Mouse (Mus musculus): ENCODE results near the gene Sec24d.

Gene Sec24d

DNA sequence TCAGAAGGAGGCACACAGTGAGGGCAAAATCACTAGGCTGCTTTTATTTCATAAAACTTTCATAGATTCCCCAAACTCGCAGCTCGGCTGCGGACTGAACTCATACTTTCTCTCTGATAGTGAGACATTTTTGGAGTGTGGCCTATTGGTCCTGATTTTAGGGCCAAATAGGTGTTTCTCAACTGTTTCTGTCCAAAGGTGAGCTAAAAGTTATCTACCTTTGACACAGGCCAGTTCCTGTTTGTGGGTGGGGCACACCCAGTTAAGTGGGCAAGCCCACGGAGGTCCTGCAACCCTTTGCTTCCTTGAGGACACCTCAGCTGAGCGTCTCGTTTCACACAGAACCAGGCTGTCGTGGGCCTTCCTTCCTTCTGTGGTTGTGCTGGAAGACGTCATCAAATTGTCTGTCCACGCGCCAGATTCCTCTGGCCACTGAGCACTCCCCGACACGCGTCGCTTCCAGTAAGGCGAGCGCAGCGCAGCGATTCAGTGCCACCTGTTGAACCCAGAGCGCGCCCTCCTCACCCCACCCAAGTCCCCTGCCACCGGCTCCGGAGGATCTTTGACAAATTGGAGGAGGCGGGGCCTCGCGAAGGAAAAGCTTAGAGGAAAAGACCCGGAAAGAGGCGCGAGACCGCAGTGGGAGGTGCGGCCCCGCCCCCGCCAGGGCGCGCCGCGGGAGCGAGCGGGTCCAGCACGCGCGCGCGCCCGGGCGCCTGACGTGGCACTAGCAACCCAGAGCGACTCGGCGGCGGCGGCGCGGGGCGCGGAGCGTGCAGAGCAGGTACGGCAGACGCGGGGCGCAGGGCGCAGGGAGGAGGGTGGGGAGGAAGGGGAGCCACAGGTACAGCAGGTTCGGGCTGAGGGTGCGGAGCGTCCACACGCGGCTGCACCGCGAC is at the start of gene Sec24d:
Gene Sec24d, plus strand, starts transcription at position 703 of the 899 bp plus-strand sequence.
- DNase-seq, result peak; percentile 84

DNA sequence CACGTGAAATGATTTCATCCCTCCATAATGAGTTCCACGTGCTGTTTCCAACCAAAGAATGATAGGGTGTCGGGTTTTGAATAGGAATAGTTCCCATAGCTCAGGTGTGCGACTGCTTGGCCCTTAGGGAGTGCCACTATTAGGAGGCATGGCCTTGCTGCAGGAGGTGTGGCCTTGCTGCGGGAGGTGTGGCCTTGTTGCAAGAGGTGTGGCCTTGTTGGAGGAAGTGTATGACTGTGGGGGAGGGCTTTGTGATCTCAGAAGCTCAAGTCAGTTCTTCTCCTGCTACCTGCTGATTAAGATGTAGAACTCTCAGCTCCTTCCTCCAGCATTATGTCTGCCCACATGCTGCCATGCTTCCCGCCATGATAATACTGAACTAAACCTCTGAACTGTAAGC is 48.6 kb upstream of the Sec24d start:
- DNase-seq, result no peak

DNA sequence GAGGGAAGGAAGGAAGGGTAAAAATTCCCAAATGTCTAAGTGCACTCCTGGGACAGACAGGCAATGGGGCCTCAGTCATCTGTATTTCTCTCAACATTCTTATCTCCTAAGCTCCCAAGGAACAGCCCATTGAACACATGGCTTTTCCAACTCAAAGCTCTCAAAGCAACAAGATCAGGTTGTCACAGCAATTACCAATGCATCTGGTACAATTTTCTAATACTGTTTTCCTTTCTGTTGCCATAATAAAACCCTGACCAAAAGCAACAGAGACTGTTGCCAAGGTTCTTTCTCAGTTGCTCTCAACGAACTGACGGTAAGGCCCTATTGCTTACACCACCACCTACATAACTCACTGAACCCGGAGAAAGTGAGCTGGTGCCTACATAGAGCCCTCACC is 40.0 kb upstream of the Sec24d start:
- DNase-seq, result no peak

DNA sequence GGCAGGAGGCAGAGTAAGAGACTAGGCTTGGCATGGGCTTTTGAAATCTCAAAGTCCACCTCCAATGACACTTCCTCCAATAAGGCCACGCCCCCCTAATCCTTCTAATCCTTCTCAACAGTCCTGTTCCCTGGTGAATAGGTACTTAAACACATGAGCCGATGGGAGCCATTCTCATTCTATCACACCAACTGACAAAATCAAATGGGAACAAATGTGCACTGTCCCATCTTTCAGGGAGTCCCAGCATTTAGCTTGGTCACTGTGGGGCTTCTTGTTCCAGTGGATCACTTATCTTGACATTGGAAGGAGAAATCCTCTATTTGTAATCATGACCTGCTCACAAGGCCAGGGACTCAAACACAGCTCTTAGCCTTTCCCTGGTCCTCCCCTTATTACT is 35.6 kb upstream of the Sec24d start:
- no peak for DNase-seq

DNA sequence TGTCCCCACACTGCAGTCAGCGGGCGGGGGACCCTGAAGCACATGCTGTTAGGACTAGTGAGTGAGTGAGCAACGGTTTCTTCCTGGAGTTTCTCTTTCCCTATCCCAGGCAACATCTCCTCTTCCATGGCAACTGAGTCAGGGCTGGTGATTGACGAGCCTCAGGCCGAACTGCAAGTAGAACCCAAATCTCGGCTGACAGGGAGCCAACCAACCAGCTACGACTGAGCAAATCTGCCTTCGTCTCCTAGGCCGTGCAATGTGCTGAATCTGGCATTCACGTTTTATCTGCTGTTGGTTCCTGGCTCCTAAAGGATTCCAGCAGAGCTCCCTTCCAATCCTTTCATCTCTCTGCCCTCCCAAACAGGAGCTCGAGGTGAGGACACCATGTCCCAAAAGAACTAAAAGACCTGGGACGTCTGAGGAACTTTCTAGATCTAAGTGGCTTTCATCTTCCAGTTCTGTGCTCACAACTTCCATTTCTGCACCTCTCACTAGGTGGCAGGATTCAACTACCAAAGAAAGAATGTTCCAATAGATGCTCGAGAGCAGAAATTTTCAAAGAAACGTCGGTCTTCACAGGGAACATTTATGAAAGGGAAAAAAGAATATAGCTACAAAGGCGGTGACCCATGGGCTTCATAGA is 32.9 kb upstream of the Sec24d start:
- DNase-seq, result peak; percentile 28

DNA sequence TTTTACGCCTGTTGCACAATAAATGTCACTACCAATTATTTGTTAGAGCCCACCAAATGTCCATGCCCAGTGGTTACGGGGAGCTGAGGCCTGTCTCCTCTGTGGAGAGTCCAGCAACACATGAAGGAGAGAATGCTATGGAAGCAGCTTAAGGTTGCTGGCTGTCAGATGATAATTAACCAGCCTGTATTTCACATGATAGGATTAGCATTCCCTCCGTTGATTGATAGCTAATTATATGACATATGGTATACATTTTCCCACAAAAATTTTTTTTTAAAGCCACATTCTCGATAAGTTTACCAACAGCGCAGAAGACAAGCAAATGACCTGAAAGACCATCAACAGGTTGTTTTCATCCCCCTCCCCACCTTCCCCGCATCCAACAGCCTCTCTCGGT is 31.8 kb upstream of the Sec24d start:
- no peak for DNase-seq

DNA sequence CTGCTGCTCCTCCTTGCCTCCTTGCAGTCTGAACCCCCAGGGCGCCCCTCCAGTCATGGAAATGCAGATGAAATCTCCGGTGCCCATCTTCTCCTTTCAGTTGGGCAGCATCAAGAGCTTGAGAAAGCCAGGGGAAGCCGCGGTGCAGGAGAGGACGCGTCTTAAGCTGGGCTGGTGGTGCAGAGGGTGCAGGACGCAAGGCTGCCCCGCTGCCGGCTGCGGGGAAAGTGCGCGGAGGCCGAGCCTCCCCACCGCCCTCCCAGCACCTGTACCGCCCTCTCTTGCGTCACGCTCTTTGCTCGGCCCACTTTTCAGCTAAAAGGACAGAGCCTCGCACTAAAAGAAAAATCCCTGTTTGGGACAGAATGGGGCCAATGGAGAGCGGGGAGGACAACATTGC is 31.3 kb upstream of the Sec24d start, which contains the start of gene Synpo2:
Gene Synpo2, minus strand, starts transcription at position 229 of the 400 bp plus-strand sequence.
- DNase-seq, result peak; percentile 9

DNA sequence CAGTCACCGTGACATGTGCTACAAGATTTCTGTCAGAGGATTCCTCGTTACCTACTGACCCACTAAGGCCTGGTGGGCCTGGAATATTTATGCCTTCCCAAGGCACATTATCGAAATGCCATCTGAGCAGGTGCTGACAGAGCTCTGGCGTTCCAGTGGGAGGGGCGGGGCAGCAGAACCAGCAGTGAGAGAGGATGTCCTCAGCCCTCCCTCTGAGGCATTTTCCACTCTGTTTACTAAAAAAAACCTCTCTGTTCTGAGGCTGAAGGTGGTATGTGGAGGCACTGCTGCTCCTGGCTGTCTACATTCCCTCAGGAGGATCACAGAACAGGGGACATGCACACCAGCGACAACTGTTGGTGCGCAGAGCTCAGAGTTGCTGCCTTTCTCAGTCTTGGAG is 30.2 kb upstream of the Sec24d start:
- DNase-seq, result no peak

DNA sequence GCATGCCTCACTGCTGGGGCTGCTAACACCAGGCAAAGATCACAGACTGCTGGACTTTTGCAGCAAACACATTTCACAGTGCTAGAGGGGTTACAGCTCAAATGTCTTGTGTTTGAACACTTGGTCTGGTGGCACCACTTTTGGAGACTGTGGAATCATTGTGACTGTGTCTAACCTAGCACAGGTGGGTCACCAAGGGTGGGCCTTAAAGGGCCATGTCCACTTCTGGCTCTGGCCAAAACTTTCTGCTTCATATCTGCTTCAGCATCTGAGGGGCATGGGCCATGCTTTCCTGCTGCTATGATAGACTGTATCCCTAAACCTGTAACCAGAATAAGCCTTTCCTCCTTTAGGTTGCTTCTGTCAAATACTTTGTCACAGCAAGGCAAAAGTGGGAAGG is 29.8 kb upstream of the Sec24d start:
- no peak for DNase-seq

DNA sequence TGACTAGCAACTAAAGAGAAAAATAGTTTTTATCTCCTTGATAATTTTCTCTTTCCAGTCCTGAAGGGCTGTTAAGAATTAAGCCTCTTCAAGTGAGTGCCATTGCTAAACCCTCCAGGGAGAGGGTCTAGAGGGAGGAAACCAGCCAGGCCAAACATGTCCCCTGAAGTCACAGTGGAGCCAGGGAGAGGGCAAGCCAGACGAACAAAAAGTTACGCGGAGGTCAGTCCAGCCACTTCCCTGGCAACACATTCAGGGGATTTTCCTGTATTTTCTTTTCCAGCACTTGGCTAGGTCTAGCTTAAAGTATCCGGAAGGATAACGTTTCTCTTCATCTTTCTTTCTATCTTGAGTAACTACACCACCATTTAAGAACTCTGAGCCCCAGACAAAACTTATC is 22.9 kb upstream of the Sec24d start:
- DNase-seq, result no peak

DNA sequence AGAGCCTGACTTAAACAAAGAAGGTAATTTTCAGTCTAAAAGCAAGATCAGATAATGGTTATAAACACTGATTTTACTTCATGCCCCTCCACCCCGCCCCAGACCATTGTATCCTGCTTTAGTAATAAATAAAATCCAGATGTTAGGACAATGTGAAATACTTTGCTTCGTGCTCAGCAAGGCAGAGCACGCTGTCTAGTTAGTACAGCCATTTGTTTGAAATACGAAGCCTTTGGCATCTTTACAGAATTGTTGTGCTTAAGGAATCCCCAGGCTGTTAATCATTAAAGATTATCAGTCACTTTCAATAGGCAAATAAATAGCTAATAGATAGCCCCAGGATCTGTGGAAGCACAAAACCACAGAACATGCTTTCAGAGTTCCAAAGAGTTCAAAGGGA is 21.6 kb upstream of the Sec24d start:
- DNase-seq, result no peak

DNA sequence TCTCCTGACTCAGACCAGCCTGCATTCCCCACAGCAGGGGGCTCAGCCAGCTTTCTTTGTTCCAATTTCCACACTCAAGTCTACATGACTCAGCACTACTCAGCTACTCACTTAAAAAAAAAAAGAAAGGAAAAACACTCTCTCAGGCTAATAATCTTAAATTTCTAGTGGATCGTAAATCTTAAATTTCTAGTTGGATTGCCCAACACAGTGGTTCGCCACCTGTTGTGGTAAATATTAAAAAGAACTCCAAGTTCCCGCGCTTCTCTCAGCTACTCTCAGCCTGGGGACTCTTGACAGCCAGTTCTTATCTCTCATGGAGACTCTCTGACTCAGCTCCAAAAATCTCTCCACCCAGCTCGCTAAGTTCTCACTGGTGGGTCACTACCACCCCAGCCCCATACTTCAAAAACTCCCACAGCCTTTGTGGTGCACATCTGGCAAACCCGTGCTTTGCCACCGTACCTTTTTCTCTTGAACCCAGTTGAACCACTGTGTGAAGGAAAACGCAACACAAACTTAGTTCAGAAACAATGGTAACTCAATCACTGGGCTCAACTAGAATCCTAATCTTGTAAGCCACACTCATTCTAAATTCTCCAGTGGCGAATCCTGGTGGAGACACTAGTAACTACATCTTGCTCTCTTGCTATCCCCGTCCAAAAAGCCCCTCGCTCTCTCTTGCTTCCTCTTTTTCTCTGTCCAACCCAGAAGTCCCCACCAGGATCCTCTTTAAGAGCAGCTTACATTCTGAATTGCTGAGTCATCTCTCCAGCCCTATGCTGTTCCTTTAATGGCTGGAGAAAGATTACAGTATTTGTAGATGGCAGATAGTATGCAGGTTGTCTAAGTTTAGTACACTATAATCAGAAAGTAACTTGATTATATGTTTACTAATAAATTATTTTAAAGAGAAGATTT is 10.8 kb upstream of the Sec24d start:
- DNase-seq, result no peak

DNA sequence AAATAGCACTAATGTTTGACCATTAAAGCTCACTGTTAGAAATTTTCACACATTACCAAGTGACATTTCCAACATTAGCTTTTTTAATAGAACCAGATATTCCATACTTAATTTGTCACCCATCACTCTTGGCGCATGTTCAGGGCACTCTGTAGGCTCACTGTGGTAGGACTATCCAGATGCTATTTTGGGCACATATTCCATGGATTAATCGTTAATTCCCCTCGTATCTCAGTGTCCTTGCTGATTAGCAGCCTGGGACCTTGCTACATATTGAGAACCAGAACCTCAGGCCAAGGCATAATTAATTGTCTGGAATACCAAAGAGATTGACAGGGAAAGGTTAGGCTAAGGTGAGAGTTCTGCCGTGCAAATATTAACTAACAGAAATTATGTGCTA is 8.5 kb upstream of the Sec24d start:
- no peak for DNase-seq

DNA sequence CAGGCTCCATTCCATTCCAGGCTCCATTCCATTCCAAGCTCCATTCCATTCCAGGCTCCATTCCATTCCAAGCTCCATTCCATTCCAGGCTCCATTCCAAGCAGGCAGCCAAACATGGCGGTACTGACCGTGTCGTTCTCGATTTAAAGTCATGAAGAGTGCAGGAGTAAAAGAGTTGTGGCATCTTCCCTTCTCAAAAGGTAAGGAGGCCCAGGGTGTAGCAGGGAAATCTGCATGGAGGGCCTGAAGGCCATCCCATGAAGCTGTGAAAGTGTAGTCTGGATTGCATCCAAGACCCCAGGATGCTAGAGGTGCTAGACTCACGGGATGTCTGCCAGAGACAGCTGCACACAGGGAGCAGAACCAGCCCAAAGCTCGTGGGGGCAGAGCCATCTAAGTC is 2.5 kb upstream of the Sec24d start:
- no peak for DNase-seq

DNA sequence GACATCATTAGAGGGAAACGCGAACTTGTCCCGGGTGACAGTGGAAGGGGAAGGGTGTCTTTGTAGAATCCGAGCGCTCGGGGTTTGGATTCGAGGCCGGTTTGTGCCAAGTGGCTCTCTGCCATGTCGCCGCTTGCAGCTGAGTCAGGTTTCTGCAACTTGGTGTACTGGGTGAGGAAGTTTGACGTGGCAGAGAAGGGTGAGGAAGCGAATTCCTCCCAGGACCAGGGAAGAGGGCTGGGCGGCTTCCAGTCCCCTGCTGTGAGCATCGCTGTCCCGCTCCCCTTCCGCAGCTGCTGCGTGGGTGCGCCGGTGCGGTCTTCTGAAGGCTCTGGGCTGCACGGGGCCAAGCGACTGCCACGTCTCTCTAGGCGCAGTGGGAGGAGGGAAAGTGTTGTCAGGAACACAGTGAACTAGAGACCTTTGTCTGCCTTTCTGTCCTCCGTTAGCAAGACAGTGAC is 516 bp downstream of the Sec24d start:
- peak; percentile 43 for DNase-seq

DNA sequence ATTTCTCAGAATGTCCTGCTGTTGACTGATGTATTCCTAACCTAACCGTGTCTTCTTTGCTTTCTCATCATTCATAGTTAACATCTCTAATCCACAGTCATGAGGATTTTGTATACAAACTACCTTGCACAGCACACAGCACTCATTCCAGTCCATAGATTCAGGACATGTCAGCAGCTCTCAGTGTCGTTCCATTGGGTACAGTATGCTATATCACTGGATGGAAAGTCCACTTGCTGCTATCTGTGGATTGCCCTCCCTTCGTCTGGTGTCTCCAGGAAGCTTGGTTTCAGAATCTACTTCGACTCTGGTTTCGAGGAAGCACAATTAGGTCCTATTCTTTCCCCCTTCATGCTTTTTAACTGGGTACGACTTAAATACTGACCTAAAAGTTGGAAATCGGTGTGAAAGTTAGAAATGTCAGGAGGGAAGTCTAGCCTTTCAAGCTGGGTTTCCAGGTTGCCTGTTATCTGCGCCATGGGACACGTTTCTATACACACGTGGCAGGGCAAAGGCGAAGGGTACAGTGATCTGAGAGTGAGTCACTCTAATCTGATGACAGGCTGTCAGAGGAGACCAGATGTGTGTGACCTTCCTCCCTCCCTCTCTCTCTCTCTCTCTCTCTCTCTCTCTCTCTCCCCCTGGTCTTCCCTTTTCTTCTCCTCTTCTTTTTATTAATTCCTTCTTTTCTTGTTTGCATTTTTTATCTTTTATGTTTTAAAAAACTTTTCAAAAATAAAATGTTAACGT is 15.8 kb downstream of the Sec24d start:
- no peak for DNase-seq

DNA sequence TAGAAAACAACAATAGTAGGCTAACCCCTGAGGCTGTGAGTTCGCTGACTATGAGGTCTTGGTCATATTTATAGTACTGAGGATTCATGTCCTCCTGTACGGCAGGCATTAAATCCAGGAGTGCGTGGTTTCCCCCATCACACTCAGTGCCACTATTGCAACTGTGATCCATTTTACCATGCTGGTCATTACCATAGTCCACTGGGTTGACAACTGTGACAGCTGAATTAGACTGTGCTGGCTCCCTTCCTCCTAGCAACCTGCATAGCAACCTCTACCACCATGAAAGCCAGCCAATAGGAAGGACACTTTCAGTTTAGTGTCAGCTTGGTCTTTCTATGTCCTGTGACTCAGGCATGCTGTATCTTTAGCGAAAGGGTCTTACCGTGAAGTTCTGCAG is 17.0 kb downstream of the Sec24d start:
- DNase-seq, result no peak

DNA sequence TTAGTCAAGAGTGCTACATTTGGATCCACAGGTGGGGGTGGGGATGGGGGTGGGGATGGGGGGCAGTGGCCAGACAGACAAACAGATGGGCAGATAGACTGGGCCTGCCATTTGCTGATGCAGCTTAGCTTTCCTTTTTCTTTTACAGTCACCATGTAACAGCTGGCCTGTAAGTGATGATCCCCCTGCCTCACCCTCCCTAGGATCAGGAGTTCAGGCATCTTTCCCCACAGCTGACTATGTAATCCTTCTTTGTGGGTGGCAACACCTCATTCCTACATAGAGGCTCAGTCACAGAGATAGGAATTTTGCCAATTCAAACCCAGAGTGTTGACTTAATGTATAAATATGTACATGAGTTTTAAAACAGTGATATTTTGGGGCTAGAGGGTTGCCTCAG is 18.4 kb downstream of the Sec24d start:
- no peak for DNase-seq

DNA sequence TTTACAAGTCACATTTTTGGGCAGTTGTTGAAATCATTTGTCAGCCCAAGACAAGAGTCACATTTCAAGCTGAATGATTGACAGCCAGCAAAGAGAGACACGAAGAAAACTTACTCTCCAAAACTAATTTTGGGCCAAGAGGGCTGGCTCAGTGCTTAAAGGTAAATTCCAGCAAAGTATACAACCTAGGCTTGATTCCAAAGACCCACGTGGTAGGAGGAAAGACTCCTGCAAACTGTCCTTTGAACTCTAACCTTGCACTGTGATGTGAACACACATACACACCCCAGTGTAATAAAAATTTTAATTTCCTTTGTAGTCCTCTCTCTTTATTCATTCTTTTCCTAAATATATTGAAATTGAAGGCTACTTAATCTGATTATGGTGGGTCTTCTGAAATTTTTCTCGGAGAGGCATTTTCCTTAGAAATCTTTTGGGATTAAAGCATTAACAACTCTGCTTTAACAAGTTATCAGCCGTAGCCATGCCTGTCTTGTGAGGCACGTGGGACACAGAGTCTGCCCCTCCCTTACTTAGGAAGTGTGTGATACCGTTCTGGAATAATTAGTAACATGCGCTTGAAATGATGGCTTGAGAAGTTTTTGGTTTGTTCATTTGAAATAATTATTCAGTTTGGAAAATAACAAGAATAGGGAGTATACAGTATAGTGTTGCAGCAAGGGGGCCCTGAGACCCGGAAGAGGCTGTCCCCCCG is 21.8 kb downstream of the Sec24d start:
- no peak for DNase-seq

DNA sequence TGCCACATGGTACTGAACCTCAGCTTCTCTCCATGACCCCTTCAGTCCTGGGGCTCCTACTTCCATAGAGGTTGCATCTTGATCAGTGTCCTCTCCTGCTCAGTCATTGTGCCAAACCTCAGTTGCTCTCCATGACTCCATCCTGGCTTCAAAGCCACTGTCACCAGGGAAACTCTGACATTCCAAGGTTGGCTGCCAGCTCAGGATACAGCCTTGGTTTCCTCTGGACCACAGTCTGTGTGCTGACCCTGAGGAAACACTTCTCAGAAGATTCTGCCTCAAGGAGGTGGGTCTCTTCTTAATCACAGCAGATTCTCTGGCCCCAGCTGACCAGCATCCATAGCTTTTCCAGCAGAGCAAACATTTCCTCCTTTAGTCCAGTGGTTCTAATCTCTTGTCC is 24.4 kb downstream of the Sec24d start:
- DNase-seq, result no peak

DNA sequence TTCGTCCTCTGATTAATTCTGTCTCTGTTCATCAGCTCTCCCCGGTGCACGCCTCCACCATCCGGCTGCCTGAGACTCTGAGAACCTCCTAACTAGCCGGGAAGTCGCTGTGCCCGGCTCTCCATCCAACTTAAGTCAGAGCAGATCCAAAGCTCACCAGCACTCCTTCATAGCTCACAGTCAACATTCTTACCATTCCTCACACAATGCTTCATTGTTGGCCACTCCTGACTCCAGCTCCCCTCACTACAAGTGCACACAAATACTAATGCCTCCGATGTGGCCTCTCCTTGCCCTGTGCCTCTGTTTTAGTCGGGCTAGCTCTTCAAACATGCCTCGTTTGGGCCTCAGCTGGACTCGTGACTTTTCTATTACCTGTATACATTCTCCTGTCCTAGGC is 29.4 kb downstream of the Sec24d start:
- DNase-seq, result no peak

DNA sequence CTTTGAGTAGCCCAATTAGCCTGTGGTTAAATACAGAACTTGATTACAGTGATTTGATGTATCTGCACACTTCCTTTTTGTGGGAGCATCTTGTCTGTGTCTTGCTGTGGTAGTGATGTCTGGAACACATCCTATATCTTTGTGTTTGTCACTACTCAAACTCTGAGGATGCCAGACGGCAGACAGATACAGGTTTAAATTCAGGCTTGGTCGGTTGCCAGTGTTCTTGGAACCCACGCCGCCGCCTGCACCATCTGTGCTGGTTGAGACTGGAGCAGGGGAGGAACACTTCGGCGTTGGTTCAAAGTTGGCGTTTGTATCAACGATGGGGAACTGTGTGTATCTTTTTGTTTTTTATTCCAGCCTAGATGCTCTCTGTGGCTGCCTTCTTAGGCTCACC is 31.0 kb downstream of the Sec24d start:
- peak; percentile 91 for DNase-seq

Data from layer of hippocampus, adult 9-11 months (tissue).